22 mouse cellular contexts compared by ENCODE assay signal in genomic region chr3:55062653-55063052, GRCm38 (mm10). TPM values are rescaled to one million over a fixed set of nuclear protein-coding genes. Genes with fewer than 3 reads are reported as not detected.
"Had no signal": no experiment of that assay in that cellular context is flagged by ENCODE, and none has a peak within 500 bp of the region (broad histone marks: within the 10 kb centered on the region; RNA-seq: fewer than 3 reads in every experiment).

No protein-coding gene starts in this region.

- H3K36me3 ChIP-seq: liver, embryonic 13.5 days; neural tube, embryonic 13.5 days; stomach, embryonic 15.5 days had no signal

- DNase-seq: kidney, adult 18-20 months; kidney, adult 9 months; kidney, postnatal 14 days; kidney, postnatal 4 days; liver, embryonic 13.5 days; lung, adult 2 months; lung, postnatal 14 days; lung, postnatal 4 days; midbrain, embryonic 14.5 days; right cerebral cortex, postnatal 25 days; spleen, adult 18-20 months; thymus, adult 18-20 months; thymus, postnatal 36 days had no signal

- H3K9ac ChIP-seq: liver, embryonic 13.5 days; neural tube, embryonic 13.5 days; stomach, embryonic 15.5 days had no signal

- H3K27ac ChIP-seq: liver, embryonic 13.5 days; neural tube, embryonic 13.5 days; stomach, embryonic 15.5 days had no signal

- H3K4me3 ChIP-seq: liver, embryonic 13.5 days; myocyte; neural tube, embryonic 13.5 days; stomach, embryonic 15.5 days had no signal

- H3K9me3 ChIP-seq: liver, embryonic 13.5 days; neural tube, embryonic 13.5 days; stomach, embryonic 15.5 days had no signal

- H3K4me1 ChIP-seq: stomach, embryonic 15.5 days had no signal

- H3K27me3 ChIP-seq: stomach, embryonic 15.5 days had no signal

- H3K4me2 ChIP-seq: liver, embryonic 13.5 days; midbrain, embryonic 11.5 days; neural tube, embryonic 13.5 days; stomach, embryonic 15.5 days had no signal

RNA-seq across cellular contexts. Expression of gene Ccna1, which starts 7.4 kb away (rescaled TPM):
- total RNA-seq: liver, adult 2 months; megakaryocyte progenitor cell, adult 5-6 weeks; megakaryocyte-erythroid progenitor cell, adult 5-6 weeks; monocyte, adult 5-6 weeks; neutrophil, adult 5-6 weeks had no signal
- polyA plus RNA-seq: liver, adult 2 months; myocyte had no signal
